Mouse (Mus musculus) hindbrain, embryonic 13.5 days (tissue): ENCODE data around the gene Vamp2. TPM values are rescaled to one million over a fixed set of nuclear protein-coding genes. Genes with fewer than 3 reads are reported as not detected.

Experiments used
- ATAC-seq: fragments of 200-750 bp; cut with Nextera tagmentation; 2 replicates; pipeline ENCODE4 v1.8.0; 2017; ENCODE audit warnings: moderate TSS enrichment; ENCODE audit not compliant: low FRiP score
- H3K27ac ChIP-seq: fragments of 300-500 bp; sonication (generic); 2 replicates; pipeline ENCODE4 v1.5.1; 2015; ENCODE audit warnings: inconsistent platforms, mild to moderate bottlenecking, moderate library complexity
- H3K27me3 ChIP-seq: fragments of 300-500 bp; sonication (generic); 2 replicates; pipeline ENCODE4 v1.6.1; 2015; ENCODE audit warnings: mild to moderate bottlenecking, inconsistent platforms
- H3K36me3 ChIP-seq: fragments of 300-500 bp; sonication (generic); 2 replicates; pipeline ENCODE4 v1.6.1; 2015; ENCODE audit warnings: mild to moderate bottlenecking, inconsistent platforms
- H3K4me1 ChIP-seq: fragments of 300-500 bp; sonication (generic); replicated peaks from 2 replicates; pipeline ENCODE4 v1.6.1; 2015; ENCODE audit warnings: inconsistent platforms
- H3K4me2 ChIP-seq: fragments of 300-500 bp; sonication (generic); 2 replicates; pipeline ENCODE4 v1.6.1; 2015; ENCODE audit warnings: inconsistent platforms, mild to moderate bottlenecking, moderate library complexity
- H3K4me3 ChIP-seq: fragments of 300-500 bp; sonication (generic); 2 replicates; pipeline ENCODE4 v1.5.1; 2015; ENCODE audit warnings: mild to moderate bottlenecking, inconsistent platforms
- H3K9ac ChIP-seq: fragments of 300-500 bp; sonication (generic); 2 replicates; pipeline ENCODE4 v1.6.1; 2015; ENCODE audit warnings: mild to moderate bottlenecking, inconsistent platforms
- H3K9me3 ChIP-seq: fragments of 300-500 bp; sonication (generic); 2 replicates; pipeline ENCODE4 v1.6.1; 2016; ENCODE audit warnings: inconsistent platforms
- WGBS: fragments of 180-500 bp; shearing (Covaris S2); methylation state at CpG from one replicate; pipeline ENCODE4 v1.1.7; 2015; 5-methylcytosine and 5-hydroxymethylcytosine counted together
- polyA plus RNA-seq: library from polyadenylated mRNA; unstranded; fragments of >200 nt; fragmentation: Nextera tagmentation; extraction: Ambion mirVana; gene quantifications from 2 replicates; pipeline ENCODE4 v1.2.1, GENCODE M21; 2015

The Vamp2 gene
- polyA plus RNA-seq, 1 experiment from 2014 or later = 217 TPM

GRCm38 (mm10) chr11:69077316-69077715 is 11.0 kb upstream of the Vamp2 start:
- Histone ChIP-seq H3K36me3 (no peaks in the 10 kb centered on the region), H3K4me1 (peaks cover 15% of the 10 kb centered on the region), H3K27me3 (no peaks in the 10 kb centered on the region), H3K4me2 (no peak overlapping the region), H3K9me3 (no peaks in the 10 kb centered on the region), H3K4me3 (no peak overlapping the region), H3K9ac (no peak overlapping the region), H3K27ac (no peak overlapping the region)
- ATAC-seq = no peak
- WGBS = 85% methylated on average over 9 of the region's 9 CpGs

GRCm38 (mm10) chr11:69078041-69078440 is 10.2 kb upstream of the Vamp2 start:
- ATAC-seq = no peak
- H3K4me3 ChIP-seq = no peak overlapping the region
- no peak overlapping the region for H3K27ac ChIP-seq
- no peaks in the 10 kb centered on the region for H3K9me3 ChIP-seq
- no peaks in the 10 kb centered on the region for H3K27me3 ChIP-seq
- H3K9ac ChIP-seq = no peak overlapping the region
- peaks cover 12% of the 10 kb centered on the region; the same call in 1 of the 2 replicates for H3K4me1 ChIP-seq
- 85% methylated on average over 6 of the region's 6 CpGs for WGBS
- H3K4me2 ChIP-seq = no peak overlapping the region
- no peaks in the 10 kb centered on the region for H3K36me3 ChIP-seq

- Histone ChIP-seq H3K4me1 (peaks cover 12% of the 10 kb centered on the region; the same call in 1 of the 2 replicates), H3K9ac (no peak overlapping the region), H3K9me3 (no peaks in the 10 kb centered on the region), H3K27ac (no peak overlapping the region), H3K4me3 (no peak overlapping the region), H3K4me2 (no peak overlapping the region), H3K36me3 (no peaks in the 10 kb centered on the region), H3K27me3 (no peaks in the 10 kb centered on the region)
- ATAC-seq = no peak
- 75% methylated on average over 5 of the region's 5 CpGs for WGBS
Observed at GRCm38 (mm10) chr11:69078805-69079438, 9.4 kb upstream of the Vamp2 start.

- Histone ChIP-seq H3K4me1 (peaks cover 4% of the 10 kb centered on the region; the same call in 1 of the 2 replicates), H3K27me3 (no peaks in the 10 kb centered on the region), H3K27ac (no peak overlapping the region), H3K9me3 (no peaks in the 10 kb centered on the region), H3K4me3 (no peak overlapping the region), H3K4me2 (no peak overlapping the region), H3K36me3 (no peaks in the 10 kb centered on the region), H3K9ac (no peak overlapping the region)
- ATAC-seq = no peak
- WGBS = 83% methylated on average over 15 of the region's 15 CpGs
Observed at GRCm38 (mm10) chr11:69080102-69080854, 8.0 kb upstream of the Vamp2 start.

GRCm38 (mm10) chr11:69080855-69081222 is 7.5 kb upstream of the Vamp2 start:
- no peak overlapping the region for H3K4me3 ChIP-seq
- H3K36me3 ChIP-seq = no peaks in the 10 kb centered on the region
- no peak overlapping the region for H3K27ac ChIP-seq
- peaks cover 4% of the 10 kb centered on the region; the same call in 1 of the 2 replicates for H3K4me1 ChIP-seq
- no peaks in the 10 kb centered on the region for H3K27me3 ChIP-seq
- ATAC-seq = no peak
- H3K4me2 ChIP-seq = no peak overlapping the region
- H3K9me3 ChIP-seq = no peaks in the 10 kb centered on the region
- H3K9ac ChIP-seq = no peak overlapping the region
- 91% methylated on average over 8 of the region's 8 CpGs for WGBS

- 87% methylated on average over 7 of the region's 7 CpGs for WGBS
Observed at GRCm38 (mm10) chr11:69081613-69082012, 6.7 kb upstream of the Vamp2 start.

GRCm38 (mm10) chr11:69085608-69086007 is 2.7 kb upstream of the Vamp2 start:
- no peak overlapping the region for H3K4me3 ChIP-seq
- peaks cover 9% of the 10 kb centered on the region for H3K36me3 ChIP-seq
- H3K27ac ChIP-seq = no peak overlapping the region
- no peak overlapping the region for H3K9ac ChIP-seq
- no peak overlapping the region for H3K4me2 ChIP-seq
- ATAC-seq = no peak
- no peaks in the 10 kb centered on the region for H3K9me3 ChIP-seq
- H3K27me3 ChIP-seq = no peaks in the 10 kb centered on the region
- WGBS = 66% methylated on average over 6 of the region's 6 CpGs
- H3K4me1 ChIP-seq = peaks cover 29% of the 10 kb centered on the region

More at GRCm38 (mm10) chr11:69081613-69082012, 6.7 kb upstream of the Vamp2 start:
- Histone ChIP-seq H3K9me3 (no peaks in the 10 kb centered on the region), H3K27me3 (no peaks in the 10 kb centered on the region), H3K27ac (no peak overlapping the region), H3K4me2 (no peak overlapping the region), H3K4me3 (no peak overlapping the region), H3K9ac (no peak overlapping the region), H3K36me3 (no peaks in the 10 kb centered on the region), H3K4me1 (peaks cover under 1% of the 10 kb centered on the region; the same call in 1 of the 2 replicates)
- no peak for ATAC-seq

- WGBS = 74% methylated on average over 6 of the region's 6 CpGs
- Histone ChIP-seq H3K27ac (peak overlapping the region; percentile 42; the same call in 1 of the 2 replicates), H3K9ac (no peak overlapping the region; the same call in 1 of the 2 replicates)
Observed at GRCm38 (mm10) chr11:69086390-69086789, 1.9 kb upstream of the Vamp2 start.

GRCm38 (mm10) chr11:69087082-69087481 is 1.2 kb upstream of the Vamp2 start:
- H3K27ac ChIP-seq = peak overlapping the region; percentile 98
- H3K27me3 ChIP-seq = no peaks in the 10 kb centered on the region
- peak overlapping the region; percentile 24; the same call in 1 of the 2 replicates for H3K9ac ChIP-seq
- 36% methylated on average over 4 of the region's 4 CpGs for WGBS
- no peak for ATAC-seq
- H3K9me3 ChIP-seq = no peaks in the 10 kb centered on the region
- H3K4me1 ChIP-seq = peaks cover 43% of the 10 kb centered on the region
- H3K4me2 ChIP-seq = no peak overlapping the region
- no peak overlapping the region for H3K4me3 ChIP-seq
- peaks cover 21% of the 10 kb centered on the region for H3K36me3 ChIP-seq

More at GRCm38 (mm10) chr11:69086390-69086789, 1.9 kb upstream of the Vamp2 start:
- peaks cover 36% of the 10 kb centered on the region for H3K4me1 ChIP-seq
- H3K27me3 ChIP-seq = no peaks in the 10 kb centered on the region
- no peak for ATAC-seq
- H3K4me3 ChIP-seq = no peak overlapping the region
- peaks cover 16% of the 10 kb centered on the region for H3K36me3 ChIP-seq
- H3K4me2 ChIP-seq = no peak overlapping the region
- no peaks in the 10 kb centered on the region for H3K9me3 ChIP-seq

- 60% methylated on average over 2 of the region's 2 CpGs for WGBS
- H3K27me3 ChIP-seq = no peaks in the 10 kb centered on the region
- 0 out of 2 replicates have a peak overlapping the region, but pooled peaks have one; percentile 24 for H3K9ac ChIP-seq
- H3K4me1 ChIP-seq = peaks cover 45% of the 10 kb centered on the region
- no peaks in the 10 kb centered on the region for H3K9me3 ChIP-seq
- H3K27ac ChIP-seq = peak overlapping the region; percentile 98
- H3K4me3 ChIP-seq = no peak overlapping the region
- peaks cover 24% of the 10 kb centered on the region for H3K36me3 ChIP-seq
- peak overlapping the region; percentile 96 for H3K4me2 ChIP-seq
- no peak for ATAC-seq
Observed at GRCm38 (mm10) chr11:69087597-69087996, 693 bp upstream of the Vamp2 start.

- H3K4me2 ChIP-seq = peak overlapping the region; percentile 96
Observed at GRCm38 (mm10) chr11:69088856-69089615, 746 bp downstream of the Vamp2 start.

More at GRCm38 (mm10) chr11:69088856-69089615, 746 bp downstream of the Vamp2 start:
- ATAC-seq = peak; percentile 21
- peak overlapping the region; percentile 100 for H3K9ac ChIP-seq
- peaks cover 45% of the 10 kb centered on the region for H3K4me1 ChIP-seq
- peak overlapping the region; percentile 98 for H3K4me3 ChIP-seq
- no peaks in the 10 kb centered on the region for H3K27me3 ChIP-seq
- H3K36me3 ChIP-seq = peaks cover 28% of the 10 kb centered on the region
- WGBS = 12% methylated on average over 25 of the region's 25 CpGs
- peak overlapping the region; percentile 98 for H3K27ac ChIP-seq
- H3K9me3 ChIP-seq = no peaks in the 10 kb centered on the region
